Mouse (Mus musculus) fat pad, adult 2 months (tissue): ENCODE data around the gene Pigq.
A peak's percentile ranks its signal among the peaks of the same experiment; 100 is the strongest.

ENCODE experiments used
- DNase-seq: peaks from one replicate; pipeline ENCODE4 v3.0.0-alpha.2; 2011; ENCODE audit warnings: low read depth, low spot score; ENCODE audit errors: extremely low read depth

The Pigq gene

GRCm38 (mm10) chr17:25934526-25934925 lies 10.2 kb downstream of the Pigq start:
- DNase-seq: no peak

GRCm38 (mm10) chr17:25925348-25925747 lies 19.4 kb downstream of the Pigq start:
- DNase-seq: no peak

GRCm38 (mm10) chr17:25922120-25922519 lies 22.6 kb downstream of the Pigq start:
- DNase-seq: no peak

GRCm38 (mm10) chr17:25919786-25920642 lies 24.7 kb downstream of the Pigq start:
- peak; percentile 100 for DNase-seq

- no peak for DNase-seq
Measured at GRCm38 (mm10) chr17:25919144-25919785, 25.5 kb downstream of the Pigq start, which contains the start of gene Rab40c. TSS of gene Rab40c (minus strand) at chr17:25919727.

GRCm38 (mm10) chr17:25918037-25918750 lies 26.5 kb downstream of the Pigq start:
- no peak for DNase-seq

- no peak for DNase-seq
Measured at GRCm38 (mm10) chr17:25916931-25917647, 27.6 kb downstream of the Pigq start.

GRCm38 (mm10) chr17:25914295-25914694 lies 30.4 kb downstream of the Pigq start:
- no peak for DNase-seq

- DNase-seq: no peak
Measured at GRCm38 (mm10) chr17:25913877-25914275, 30.9 kb downstream of the Pigq start.

GRCm38 (mm10) chr17:25913186-25913876 lies 31.4 kb downstream of the Pigq start:
- no peak for DNase-seq

GRCm38 (mm10) chr17:25911816-25912215 lies 32.9 kb downstream of the Pigq start:
- DNase-seq: no peak

- DNase-seq: no peak
Measured at GRCm38 (mm10) chr17:25907640-25908039, 37.1 kb downstream of the Pigq start.

GRCm38 (mm10) chr17:25903061-25903460 lies 41.7 kb downstream of the Pigq start:
- DNase-seq: no peak

GRCm38 (mm10) chr17:25900193-25900592 lies 44.5 kb downstream of the Pigq start:
- DNase-seq: no peak

GRCm38 (mm10) chr17:25895891-25896290 lies 48.8 kb downstream of the Pigq start:
- DNase-seq: no peak

- no peak for DNase-seq
Measured at GRCm38 (mm10) chr17:25895415-25895814, 49.3 kb downstream of the Pigq start.

- no peak for DNase-seq
Measured at GRCm38 (mm10) chr17:25893975-25894617, 50.6 kb downstream of the Pigq start.

- DNase-seq: no peak
Measured at GRCm38 (mm10) chr17:25888837-25889236, 55.9 kb downstream of the Pigq start.

- no peak for DNase-seq
Measured at GRCm38 (mm10) chr17:25887467-25887866, 57.3 kb downstream of the Pigq start.

- no peak for DNase-seq
Measured at GRCm38 (mm10) chr17:25886806-25887205, 57.9 kb downstream of the Pigq start.
